In genomic region chr5:115520325-115520869, GRCm38 (mm10) we compare ENCODE assay signal across 9 mouse cellular contexts. TPM values are rescaled to one million over a fixed set of nuclear protein-coding genes. Genes with fewer than 3 reads are reported as not detected.
DNase-seq lines count a peak whose midpoint lies in the region; ATAC-seq and TF ChIP-seq lines count a peak whose summit lies in the region.
"Had no signal": no experiment of that assay in that cellular context is flagged by ENCODE, and none has a peak within 500 bp of the region (broad histone marks: within the 10 kb centered on the region; RNA-seq: fewer than 3 reads in every experiment).

No protein-coding gene starts in this region.

- H3K4me3 ChIP-seq in liver, adult 2 months (ENCODE audit: insufficient read depth, low read depth, low read length) = peak overlapping the region; percentile 51
- H3K4me3 ChIP-seq: midbrain, embryonic 12.5 days had no signal

- peak overlapping the region; percentile 67 for H3K9ac ChIP-seq in liver, adult 2 months (ENCODE audit: low read depth, low read length)
- H3K9ac ChIP-seq: midbrain, embryonic 12.5 days had no signal

- H3K36me3 ChIP-seq in liver, adult 2 months (ENCODE audit: control insufficient read depth, insufficient read depth, low read length) = no peaks in the 10 kb centered on the region
- H3K36me3 ChIP-seq: midbrain, embryonic 12.5 days had no signal

- TF ChIP-seq POLR2A in liver, adult 2 months (IDR thresholded peaks at IDR 0.05; ENCODE audit: extremely low read depth, insufficient read depth, low read length) = peak; percentile 48; the same call in 1 of the 2 replicates

- DNase-seq in liver, adult 2 months (ENCODE audit: extremely low read depth, low read depth, low spot score) = peak; percentile 94
- DNase-seq in liver = no peak
- DNase-seq in gastrocnemius, postnatal 25 days = peak; percentile 66
- DNase-seq in kidney, adult 9 months = peak; percentile 77
- DNase-seq in spleen, adult 12 weeks (ENCODE audit: low spot score) = no peak
- no peak for DNase-seq in left cerebral cortex, postnatal 36 days (ENCODE audit: low spot score in 2 of 2)

- no peak for TF ChIP-seq CTCF in liver, adult 2 months (IDR thresholded peaks at IDR 0.05; ENCODE audit: low read depth, low read length)

- intact Hi-C loops in left cerebral cortex, postnatal 36 days (cut with DNase I) = no loop called here

- H3K27ac ChIP-seq in liver, adult 2 months (replicated peaks; ENCODE audit: insufficient read depth, low read depth, low read length) = peak overlapping the region; percentile 97
- H3K27ac ChIP-seq: midbrain, embryonic 12.5 days had no signal

- ATAC-seq in megakaryocyte, adult 5-6 weeks (ENCODE audit: poor library complexity, severe bottlenecking) = 0 out of 2 replicates have a peak, but pooled peaks have one; percentile 1
- ATAC-seq in granulocyte monocyte progenitor cell, adult 5-6 weeks (replicated peaks; ENCODE audit: poor library complexity, severe bottlenecking) = no peak

- WGBS in liver, adult 2 months = 5% methylated on average over 21 of the region's 21 CpGs

- H3K27me3 ChIP-seq in liver, adult 2 months (ENCODE audit: control insufficient read depth, insufficient read depth, low read length) = no peaks in the 10 kb centered on the region
- H3K27me3 ChIP-seq: midbrain, embryonic 12.5 days had no signal

- H3K4me1 ChIP-seq in liver, adult 2 months (ENCODE audit: control insufficient read depth, insufficient read depth, low read length) = peaks cover 46% of the 10 kb centered on the region

- H3K79me2 ChIP-seq in liver, adult 2 months (ENCODE audit: control insufficient read depth, insufficient read depth, low read length) = peaks cover 38% of the 10 kb centered on the region

RNA-seq across cellular contexts. Expression of gene Pxn, which starts 13.9 kb away (rescaled TPM):
- total RNA-seq in liver, adult 2 months (2014; rRNA removed) = 10.5 and 15.2 TPM in 2 replicates
- 33.6 and 40.2 TPM in 2 replicates for polyA plus RNA-seq in liver, adult 2 months (2012; rRNA removed)
- 10 to 100 TPM; 70.0 to 78.1 TPM for total RNA-seq in gastrocnemius, postnatal 25 days (2021)
- 81.3 and 93.8 TPM in 2 replicates for total RNA-seq in megakaryocyte, adult 5-6 weeks (2015)
- 151 and 199 TPM in 2 replicates for total RNA-seq in megakaryocyte, adult 5-6 weeks (2017)
- 56.2 and 57.1 TPM in 2 replicates for total RNA-seq in granulocyte monocyte progenitor cell, adult 5-6 weeks (2014; fragmentation: Nextera tagmentation)
- 110 and 111 TPM in 2 replicates for total RNA-seq in granulocyte monocyte progenitor cell, adult 5-6 weeks (2017)
- 10 to 100 TPM; 15.1 to 24.7 TPM for total RNA-seq in left cerebral cortex, postnatal 36 days (2021)

RNA-seq across cellular contexts. Expression of gene Sirt4, which starts 35.9 kb away (rescaled TPM):
- 11.5 and 15.0 TPM in 2 replicates for total RNA-seq in liver, adult 2 months (2014; rRNA removed)
- polyA plus RNA-seq in liver, adult 2 months (2012; rRNA removed) = 26.1 and 26.6 TPM in 2 replicates
- 10 to 100 TPM; 13.8 to 14.1 TPM for total RNA-seq in gastrocnemius, postnatal 25 days (2021)
- total RNA-seq in megakaryocyte, adult 5-6 weeks (2015) = 3.6 and 5.4 TPM in 2 replicates
- 2.0 and 3.3 TPM in 2 replicates for total RNA-seq in megakaryocyte, adult 5-6 weeks (2017)
- 9.2 and 23.1 TPM in 2 replicates for total RNA-seq in granulocyte monocyte progenitor cell, adult 5-6 weeks (2014; fragmentation: Nextera tagmentation)
- total RNA-seq in granulocyte monocyte progenitor cell, adult 5-6 weeks (2017) = 2.9 and 7.1 TPM in 2 replicates
- 10 to 100 TPM; 19.7 to 51.7 TPM for total RNA-seq in left cerebral cortex, postnatal 36 days (2021)

RNA-seq across cellular contexts. Expression of gene Rplp0, which starts 38.9 kb away (rescaled TPM):
- total RNA-seq in liver, adult 2 months (2014; rRNA removed) = 709 and 835 TPM in 2 replicates
- polyA plus RNA-seq in liver, adult 2 months (2012; rRNA removed) = 607 and 623 TPM in 2 replicates
- 100 to 1,000 TPM; 558 to 572 TPM for total RNA-seq in gastrocnemius, postnatal 25 days (2021)
- total RNA-seq in megakaryocyte, adult 5-6 weeks (2015) = 1,875 and 2,228 TPM in 2 replicates
- 1,202 and 1,250 TPM in 2 replicates for total RNA-seq in megakaryocyte, adult 5-6 weeks (2017)
- 2,324 and 2,796 TPM in 2 replicates for total RNA-seq in granulocyte monocyte progenitor cell, adult 5-6 weeks (2014; fragmentation: Nextera tagmentation)
- total RNA-seq in granulocyte monocyte progenitor cell, adult 5-6 weeks (2017) = 1,887 and 2,078 TPM in 2 replicates
- 100 to 1,000 TPM; 173 to 213 TPM for total RNA-seq in left cerebral cortex, postnatal 36 days (2021)

RNA-seq across cellular contexts. Expression of gene Gcn1l1, which starts 44.7 kb away (rescaled TPM):
- total RNA-seq in liver, adult 2 months (2014; rRNA removed) = 14.8 and 18.3 TPM in 2 replicates
- polyA plus RNA-seq in liver, adult 2 months (2012; rRNA removed) = 23.2 and 28.8 TPM in 2 replicates
- 10 to 100 TPM; 26.1 to 30.7 TPM for total RNA-seq in gastrocnemius, postnatal 25 days (2021)
- total RNA-seq in megakaryocyte, adult 5-6 weeks (2015) = 9.0 and 9.2 TPM in 2 replicates
- total RNA-seq in megakaryocyte, adult 5-6 weeks (2017) = 13.2 and 13.4 TPM in 2 replicates
- 26.9 and 43.5 TPM in 2 replicates for total RNA-seq in granulocyte monocyte progenitor cell, adult 5-6 weeks (2014; fragmentation: Nextera tagmentation)
- 33.4 and 37.4 TPM in 2 replicates for total RNA-seq in granulocyte monocyte progenitor cell, adult 5-6 weeks (2017)
- 10 to 100 TPM; 61.2 to 69.0 TPM for total RNA-seq in left cerebral cortex, postnatal 36 days (2021)

RNA-seq across cellular contexts. Expression of gene Pla2g1b, which starts 54.3 kb away (rescaled TPM):
- 0.40 and 2.7 TPM in 2 replicates for total RNA-seq in liver, adult 2 months (2014; rRNA removed)
- polyA plus RNA-seq in liver, adult 2 months (2012; rRNA removed) = not detected in 2 replicates
- not detected for total RNA-seq in gastrocnemius, postnatal 25 days (2021)
- total RNA-seq in megakaryocyte, adult 5-6 weeks (2015) = not detected in 2 replicates
- not detected in 2 replicates for total RNA-seq in megakaryocyte, adult 5-6 weeks (2017)
- total RNA-seq in granulocyte monocyte progenitor cell, adult 5-6 weeks (2014; fragmentation: Nextera tagmentation) = not detected in 2 replicates
- not detected in 2 replicates for total RNA-seq in granulocyte monocyte progenitor cell, adult 5-6 weeks (2017)
- not detected for total RNA-seq in left cerebral cortex, postnatal 36 days (2021)
- polyA plus RNA-seq: midbrain, embryonic 12.5 days had no signal

Comparison
In these comparisons a context has a peak if more than half of its experiments do, and no peak if none do; other contexts are left out.
1. DNase-seq: peak in liver, adult 2 months (single experiment), gastrocnemius, postnatal 25 days (single experiment) and kidney, adult 9 months (single experiment); none in liver (single experiment), spleen, adult 12 weeks (single experiment) and left cerebral cortex, postnatal 36 days (0 of 2).